Mouse (Mus musculus): ENCODE measurements around the gene Abcc9. TPM values are rescaled to one million over a fixed set of nuclear protein-coding genes. Genes with fewer than 3 reads are reported as not detected.
A peak's percentile ranks its signal among the peaks of the same experiment; 100 is the strongest.
"Not testable (repeated sequence)": the region's sequence is repeated elsewhere in the genome, so short reads cannot be mapped to it uniquely, and the experiment has no call there.

Gene Abcc9
- total RNA-seq, 2 experiments from 2014 or later = 124 to 126 TPM

- intact Hi-C loops (cut with DNase I) = no loop called here
Measured at GRCm38 (mm10) chr6:142708369-142708768, 6.3 kb upstream of the Abcc9 start.

GRCm38 (mm10) chr6:142706688-142707087, 4.6 kb upstream of the Abcc9 start:
- no peak for DNase-seq
- intact Hi-C loops (cut with DNase I) = no loop called here

More at GRCm38 (mm10) chr6:142708369-142708768, 6.3 kb upstream of the Abcc9 start:
- DNase-seq = no peak

GRCm38 (mm10) chr6:142703441-142703930, 1.4 kb upstream of the Abcc9 start:
- no peak for DNase-seq
- intact Hi-C loops (cut with DNase I) = no loop called here

GRCm38 (mm10) chr6:142701161-142701560, 954 bp downstream of the Abcc9 start:
- no peak for DNase-seq
- intact Hi-C loops (cut with DNase I) = no loop called here

- DNase-seq = no peak
- intact Hi-C loops (cut with DNase I) = no loop called here
Measured at GRCm38 (mm10) chr6:142700753-142701152, 1.4 kb downstream of the Abcc9 start.

- no peak for DNase-seq
- intact Hi-C loops (cut with DNase I) = no loop called here
Measured at GRCm38 (mm10) chr6:142692085-142692484, 10.0 kb downstream of the Abcc9 start.

GRCm38 (mm10) chr6:142689673-142690072, 12.4 kb downstream of the Abcc9 start:
- no peak for DNase-seq
- intact Hi-C loops (cut with DNase I) = loop anchor here (10.0 kb wide), 1 partner anchor 95 kb away; no protein-coding TSS in a partner anchor

- DNase-seq = no peak
- intact Hi-C loops (cut with DNase I) = loop anchor here (10.0 kb wide), 1 partner anchor 88 kb away; no protein-coding TSS in a partner anchor
Measured at GRCm38 (mm10) chr6:142682985-142683691, 19.0 kb downstream of the Abcc9 start.

- intact Hi-C loops (cut with DNase I) = no loop called here
- no peak for DNase-seq
Measured at GRCm38 (mm10) chr6:142670021-142670420, 32.1 kb downstream of the Abcc9 start.

GRCm38 (mm10) chr6:142669343-142669742, 32.8 kb downstream of the Abcc9 start:
- no peak for DNase-seq

GRCm38 (mm10) chr6:142668831-142669230, 33.3 kb downstream of the Abcc9 start:
- no peak for DNase-seq
- intact Hi-C loops (cut with DNase I) = no loop called here

More at GRCm38 (mm10) chr6:142669343-142669742, 32.8 kb downstream of the Abcc9 start:
- intact Hi-C loops (cut with DNase I) = no loop called here

GRCm38 (mm10) chr6:142668419-142668766, 33.7 kb downstream of the Abcc9 start:
- no peak for DNase-seq
- intact Hi-C loops (cut with DNase I) = no loop called here

GRCm38 (mm10) chr6:142667701-142668418, 34.3 kb downstream of the Abcc9 start:
- DNase-seq = peak; percentile 45 to 51
- intact Hi-C loops (cut with DNase I) = no loop called here

GRCm38 (mm10) chr6:142662056-142662455, 40.1 kb downstream of the Abcc9 start:
- intact Hi-C loops (cut with DNase I); DNase-seq: not testable (repeated sequence)

GRCm38 (mm10) chr6:142659038-142659437, 43.1 kb downstream of the Abcc9 start:
- intact Hi-C loops (cut with DNase I) = no loop called here
- no peak for DNase-seq

- intact Hi-C loops (cut with DNase I) = no loop called here
- no peak for DNase-seq
Measured at GRCm38 (mm10) chr6:142654561-142654960, 47.6 kb downstream of the Abcc9 start.

GRCm38 (mm10) chr6:142652175-142652574, 49.9 kb downstream of the Abcc9 start:
- intact Hi-C loops (cut with DNase I) = no loop called here

GRCm38 (mm10) chr6:142649331-142649730, 52.8 kb downstream of the Abcc9 start:
- intact Hi-C loops (cut with DNase I) = loop anchor here (5.0 kb wide), 1 partner anchor 37 kb away; no protein-coding TSS in a partner anchor
- no peak for DNase-seq

More at GRCm38 (mm10) chr6:142652175-142652574, 49.9 kb downstream of the Abcc9 start:
- DNase-seq = no peak

- DNase-seq = no peak
- intact Hi-C loops (cut with DNase I) = loop anchor here (5.0 kb wide), 1 partner anchor 33 kb away; no protein-coding TSS in a partner anchor
Measured at GRCm38 (mm10) chr6:142645474-142645873, 56.6 kb downstream of the Abcc9 start.

- intact Hi-C loops (cut with DNase I) = no loop called here
- DNase-seq = no peak
Measured at GRCm38 (mm10) chr6:142639301-142639700, 62.8 kb downstream of the Abcc9 start.

- intact Hi-C loops (cut with DNase I) = no loop called here
- DNase-seq = no peak
Measured at GRCm38 (mm10) chr6:142635654-142636053, 66.5 kb downstream of the Abcc9 start.
